Mouse (Mus musculus) embryonic facial prominence, embryonic 14.5 days (tissue): ENCODE data around the gene Nthl1. TPM values are rescaled to one million over a fixed set of nuclear protein-coding genes. Genes with fewer than 3 reads are reported as not detected.

Experiments used
- ATAC-seq: fragments of 200-750 bp; cut with Nextera tagmentation; 2 replicates; pipeline ENCODE4 v1.8.0; 2017; ENCODE audit warnings: low read depth, moderate number of reproducible peaks, moderate TSS enrichment
- DNase-seq: peaks from one replicate; pipeline ENCODE4 v3.0.0-alpha.2; 2015; ENCODE audit warnings: low spot score
- H3K27ac ChIP-seq: fragments of 300-500 bp; sonication (generic); replicated peaks from 2 replicates; pipeline ENCODE4 v1.5.1; 2014; ENCODE audit warnings: low read depth, mild to moderate bottlenecking, low read length, moderate library complexity
- H3K27me3 ChIP-seq: fragments of 300-500 bp; sonication (generic); replicated peaks from 2 replicates; pipeline ENCODE4 v1.6.1; 2014; ENCODE audit warnings: low read length; ENCODE audit not compliant: control insufficient read depth, insufficient read depth
- H3K36me3 ChIP-seq: fragments of 300-500 bp; sonication (generic); 2 replicates; pipeline ENCODE4 v1.6.1; 2014; ENCODE audit warnings: low read length, mixed read lengths; ENCODE audit not compliant: control insufficient read depth, insufficient read depth
- H3K4me1 ChIP-seq: fragments of 300-500 bp; sonication (generic); 2 replicates; pipeline ENCODE4 v1.6.1; 2014; ENCODE audit warnings: antibody characterized with exemption, low read length; ENCODE audit not compliant: control insufficient read depth, insufficient read depth
- H3K4me2 ChIP-seq: fragments of 300-500 bp; sonication (generic); 2 replicates; pipeline ENCODE4 v1.6.1; 2014; ENCODE audit warnings: low read depth, mild to moderate bottlenecking, low read length, moderate library complexity, mixed read lengths
- H3K4me3 ChIP-seq: fragments of 300-500 bp; sonication (generic); 2 replicates; pipeline ENCODE4 v1.5.1; 2014; ENCODE audit warnings: low read depth, mild to moderate bottlenecking, low read length
- H3K9ac ChIP-seq: fragments of 300-500 bp; sonication (generic); 2 replicates; pipeline ENCODE4 v1.6.1; 2014; ENCODE audit warnings: low read depth, mild to moderate bottlenecking, low read length, moderate library complexity, mixed read lengths
- H3K9me3 ChIP-seq: fragments of 300-500 bp; sonication (generic); 2 replicates; pipeline ENCODE4 v1.6.1; 2016; ENCODE audit warnings: low read length; ENCODE audit not compliant: control insufficient read depth
- WGBS: fragments of 180-500 bp; shearing (Covaris S2); extraction: QIAGEN DNeasy Blood & Tissue Kit; methylation state at CpG from one replicate; pipeline ENCODE4 v1.1.7; 2014; 5-methylcytosine and 5-hydroxymethylcytosine counted together
- polyA plus RNA-seq: library from polyadenylated mRNA; unstranded; fragments of >200 nt; fragmentation: Nextera tagmentation; extraction: Ambion mirVana; gene quantifications from 2 replicates; pipeline ENCODE4 v1.2.1, GENCODE M21; 2014

The Nthl1 gene
- polyA plus RNA-seq, 1 experiment from 2014 or later, result 16.8 TPM

DNA sequence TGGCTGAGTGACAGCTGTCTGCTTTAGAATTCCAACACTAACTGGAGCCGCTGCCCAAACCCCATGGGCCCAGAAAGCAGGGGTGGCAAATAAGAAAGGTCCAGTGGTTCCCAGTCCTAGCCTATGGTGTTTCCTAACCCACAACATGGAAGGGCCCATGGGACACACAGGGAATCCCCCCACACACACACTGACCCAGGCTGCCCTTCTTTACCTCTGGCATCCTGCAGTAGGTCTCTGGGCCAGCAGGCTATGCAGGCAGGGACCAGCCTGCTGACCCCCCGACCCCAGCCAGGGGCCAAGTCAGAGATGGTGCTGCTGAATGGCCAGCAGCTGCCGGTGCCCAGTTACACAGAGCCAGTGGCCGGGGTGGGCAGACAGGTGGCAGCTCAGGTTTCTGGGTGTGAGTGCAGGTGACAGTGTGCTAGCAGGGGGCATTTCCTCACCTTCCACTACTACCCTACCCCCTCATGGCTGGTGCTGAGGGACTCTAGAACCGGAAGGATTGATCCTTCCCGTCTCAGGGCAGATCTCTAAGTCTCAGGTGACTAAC lies 10.4 kb downstream of the Nthl1 start:
- Histone ChIP-seq H3K4me3 (no peak overlapping the region), H3K9me3 (no peaks in the 10 kb centered on the region), H3K4me1 (peaks cover 33% of the 10 kb centered on the region), H3K4me2 (no peak overlapping the region), H3K27ac (no peak overlapping the region), H3K9ac (no peak overlapping the region), H3K27me3 (no peaks in the 10 kb centered on the region), H3K36me3 (peaks cover 27% of the 10 kb centered on the region)
- DNase-seq (no peak), ATAC-seq (no peak)
- 53% methylated on average over 6 of the region's 6 CpGs for WGBS

DNA sequence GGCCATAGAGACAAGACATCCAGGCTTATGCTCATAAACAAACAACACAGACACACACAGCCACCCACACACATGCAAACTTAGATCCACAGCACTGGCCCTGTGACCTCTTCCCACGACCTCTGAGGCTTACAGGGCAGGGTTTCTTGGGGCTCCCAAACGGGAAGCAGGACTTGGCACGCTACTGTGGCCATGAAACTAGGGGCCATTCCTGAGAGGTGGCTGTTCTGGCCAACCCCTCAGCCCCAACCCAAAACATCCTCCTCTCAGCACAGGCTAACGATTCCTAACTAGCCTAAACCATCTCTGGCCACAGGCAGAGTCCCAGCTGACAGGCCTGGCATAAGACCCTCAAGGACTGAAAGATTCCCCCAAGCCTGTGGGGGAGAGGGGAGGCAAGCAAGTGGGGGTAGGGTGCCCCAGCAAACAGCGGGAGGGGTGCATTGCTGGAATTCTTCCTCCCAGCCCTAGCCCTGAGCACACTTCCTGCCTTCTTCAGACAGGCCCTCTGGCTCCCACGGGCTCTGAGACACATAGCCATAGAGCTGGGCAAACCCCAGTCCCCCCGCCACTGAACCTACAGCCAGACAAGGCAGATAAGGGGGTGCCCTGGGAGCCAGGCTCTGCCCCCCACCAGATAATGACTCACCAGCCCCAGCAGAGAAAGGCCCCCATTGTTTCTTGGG lies 11.7 kb downstream of the Nthl1 start:
- H3K4me2 ChIP-seq, result peak overlapping the region; percentile 11; the same call in 1 of the 2 replicates

DNA sequence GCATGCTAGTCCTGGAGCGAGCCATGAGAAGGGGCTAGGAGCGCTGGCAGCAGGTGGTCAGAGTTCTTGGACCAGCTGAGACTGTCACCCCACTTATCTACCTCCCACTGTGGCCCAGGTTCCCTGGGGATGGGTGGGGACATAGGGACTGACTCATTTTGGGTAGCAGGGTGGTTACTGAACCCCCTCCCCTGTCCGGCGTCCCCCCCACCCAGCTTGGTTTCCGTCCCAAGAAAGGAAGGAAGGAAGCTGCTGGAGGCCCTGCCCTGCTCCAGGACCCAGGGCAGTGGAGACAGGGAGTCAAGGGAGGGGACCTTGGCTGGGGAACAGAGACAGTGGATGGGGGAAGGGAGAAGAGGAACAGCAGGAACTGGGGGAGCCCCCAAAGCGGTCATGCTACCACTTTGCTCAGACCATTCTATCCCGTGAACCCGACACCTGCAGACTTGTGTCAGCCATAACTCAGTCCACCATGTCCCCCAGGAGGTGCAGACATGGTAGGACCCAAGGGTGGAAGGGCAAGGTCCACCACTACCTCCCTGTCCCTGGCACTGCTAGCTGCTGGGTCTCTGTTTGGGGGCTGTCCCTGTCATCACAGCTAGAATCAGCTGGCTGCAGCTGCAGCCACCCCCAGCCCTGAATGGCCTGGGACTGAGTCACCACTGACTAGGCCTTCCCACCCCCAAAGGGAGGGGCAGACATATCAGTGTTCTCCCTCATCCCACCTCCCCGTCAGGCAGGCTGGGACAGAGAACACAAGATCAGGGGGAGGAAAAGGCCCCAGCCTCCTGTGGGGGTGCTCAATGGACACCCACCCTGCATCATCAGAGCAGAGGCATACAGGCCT lies 12.6 kb downstream of the Nthl1 start:
- Histone ChIP-seq H3K4me3 (no peak overlapping the region), H3K4me1 (peaks cover 25% of the 10 kb centered on the region), H3K27me3 (no peaks in the 10 kb centered on the region), H3K9me3 (no peaks in the 10 kb centered on the region), H3K4me2 (peak overlapping the region; percentile 11; the same call in 1 of the 2 replicates), H3K36me3 (peaks cover 19% of the 10 kb centered on the region), H3K27ac (peak overlapping the region; percentile 19), H3K9ac (peak overlapping the region; percentile 11; the same call in 1 of the 2 replicates)
- WGBS, result 84% methylated on average over 8 of the region's 9 CpGs
- DNase-seq, result no peak
- no peak for ATAC-seq

More for the DNA sequence above, 11.7 kb downstream of the Nthl1 start:
- no peaks in the 10 kb centered on the region for H3K9me3 ChIP-seq
- H3K36me3 ChIP-seq, result peaks cover 22% of the 10 kb centered on the region
- no peak for DNase-seq
- no peaks in the 10 kb centered on the region for H3K27me3 ChIP-seq
- peak overlapping the region; percentile 11; the same call in 1 of the 2 replicates for H3K9ac ChIP-seq
- H3K4me1 ChIP-seq, result peaks cover 32% of the 10 kb centered on the region
- WGBS, result 27% methylated on average over 7 of the region's 7 CpGs
- H3K27ac ChIP-seq, result peak overlapping the region; percentile 19
- no peak for ATAC-seq
- H3K4me3 ChIP-seq, result no peak overlapping the region

DNA sequence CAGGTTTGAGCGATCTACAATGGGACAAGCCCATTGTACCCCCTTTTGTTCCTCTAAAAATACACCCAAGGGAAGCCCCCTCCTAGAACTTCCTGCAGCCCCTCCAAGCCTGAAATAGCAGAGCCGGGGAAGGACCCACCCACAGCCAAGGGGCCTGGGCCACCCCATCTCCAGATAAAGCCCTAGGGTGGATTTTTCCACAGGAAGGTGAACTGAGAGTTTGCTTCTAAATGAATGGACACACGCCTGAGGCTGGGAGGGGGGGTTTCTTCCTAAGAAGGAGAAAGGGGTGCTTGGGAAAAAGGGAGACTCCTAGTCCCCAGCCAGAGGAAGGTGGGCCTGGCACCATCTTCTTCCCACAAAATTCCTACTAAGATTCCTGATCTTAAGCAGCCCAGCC lies 13.4 kb downstream of the Nthl1 start:
- Histone ChIP-seq H3K36me3 (peaks cover 10% of the 10 kb centered on the region; the same call in 1 of the 2 replicates), H3K4me2 (no peak overlapping the region), H3K27ac (0 out of 2 replicates have a peak overlapping the region, but pooled peaks have one; percentile 19), H3K9ac (no peak overlapping the region), H3K9me3 (no peaks in the 10 kb centered on the region), H3K4me3 (no peak overlapping the region), H3K27me3 (no peaks in the 10 kb centered on the region), H3K4me1 (peaks cover 27% of the 10 kb centered on the region)
- WGBS, result 74% methylated on average over 3 of the region's 3 CpGs
- DNase-seq (no peak), ATAC-seq (no peak)

DNA sequence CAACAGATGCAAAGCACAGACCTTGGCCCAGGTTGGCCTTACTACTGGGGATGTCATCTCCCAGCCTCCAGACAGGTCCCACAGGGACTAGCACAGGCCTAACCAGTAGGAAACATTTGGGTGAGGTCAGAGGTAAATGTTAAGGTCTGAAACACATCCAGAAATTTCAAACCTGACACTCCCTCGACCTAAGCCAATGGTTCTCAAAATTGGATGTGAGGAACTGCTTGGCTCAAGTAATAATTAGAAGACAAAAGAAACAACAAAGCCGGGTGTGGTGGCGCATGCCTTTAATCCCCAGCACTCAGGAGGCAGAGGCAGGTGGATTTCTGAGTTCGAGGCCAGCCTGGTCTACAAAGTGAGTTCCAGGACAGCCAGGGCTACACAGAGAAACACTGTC lies 13.9 kb downstream of the Nthl1 start:
- Histone ChIP-seq H3K4me1 (peaks cover 27% of the 10 kb centered on the region), H3K9ac (no peak overlapping the region), H3K9me3 (no peaks in the 10 kb centered on the region), H3K36me3 (peaks cover 8% of the 10 kb centered on the region; the same call in 1 of the 2 replicates), H3K27ac (no peak overlapping the region), H3K4me2 (no peak overlapping the region), H3K4me3 (no peak overlapping the region), H3K27me3 (no peaks in the 10 kb centered on the region)
- no peak for DNase-seq
- ATAC-seq, result no peak
- 86% methylated on average over 4 of the region's 4 CpGs for WGBS

DNA sequence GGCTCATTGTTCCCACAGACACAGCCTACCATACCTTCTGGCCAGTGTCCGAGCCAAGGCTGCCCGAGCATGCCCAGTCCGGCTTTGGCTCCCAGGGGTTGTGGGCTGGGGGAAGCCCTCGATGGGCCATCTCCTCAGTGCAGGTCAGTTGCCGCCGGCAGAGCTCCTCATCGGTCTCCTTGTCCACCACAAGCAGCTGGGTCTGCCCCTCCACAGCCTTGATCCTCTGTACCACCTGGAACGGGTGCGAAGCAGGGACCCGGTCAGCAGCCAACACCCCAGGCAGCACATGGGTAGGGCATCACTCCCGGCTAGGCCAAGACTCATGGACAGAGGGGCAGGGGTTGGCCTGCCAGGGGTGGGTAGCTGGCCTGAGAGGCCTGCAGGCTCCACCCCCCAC lies 15.0 kb downstream of the Nthl1 start:
- Histone ChIP-seq H3K9ac (peak overlapping the region; percentile 27; the same call in 1 of the 2 replicates), H3K4me3 (no peak overlapping the region), H3K27me3 (no peaks in the 10 kb centered on the region), H3K9me3 (no peaks in the 10 kb centered on the region), H3K27ac (no peak overlapping the region), H3K4me2 (peak overlapping the region; percentile 15; the same call in 1 of the 2 replicates), H3K4me1 (peaks cover 27% of the 10 kb centered on the region), H3K36me3 (0 out of 2 replicates have a peak, but pooled peaks cover 5% of the 10 kb centered on the region)
- DNase-seq (no peak), ATAC-seq (no peak)
- 82% methylated on average over 6 of the region's 11 CpGs for WGBS

DNA sequence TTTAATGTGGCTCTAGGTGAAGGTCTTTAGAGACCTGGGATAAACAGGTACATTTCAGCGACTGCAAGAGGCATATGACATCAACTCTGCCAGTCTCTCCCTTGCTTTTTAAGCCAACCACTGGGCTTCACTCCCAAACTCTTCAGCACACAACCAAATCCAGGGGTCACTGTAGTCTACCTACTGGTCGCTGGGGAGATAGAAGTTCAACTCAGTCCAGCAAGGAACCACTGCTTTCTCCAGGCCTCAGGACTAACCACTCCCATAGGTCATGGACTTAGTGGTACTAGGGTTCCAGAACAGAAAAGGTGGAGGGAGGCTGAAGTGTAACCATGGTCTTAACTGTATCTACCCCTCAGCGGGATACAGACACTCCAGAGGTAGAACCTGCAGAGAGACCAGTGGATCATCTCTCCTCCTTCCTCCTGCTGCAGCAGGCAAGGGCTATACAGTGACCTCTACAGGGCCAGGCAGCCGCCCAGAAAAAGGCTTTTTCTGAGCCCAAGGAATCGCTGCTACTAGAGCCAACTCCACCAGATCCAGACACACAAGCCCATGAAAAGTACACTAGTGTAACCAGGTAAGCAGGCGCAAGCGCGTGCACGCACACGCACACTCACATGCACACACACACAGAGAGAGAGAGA lies 16.4 kb downstream of the Nthl1 start:
- 0 out of 2 replicates have a peak, but pooled peaks cover 5% of the 10 kb centered on the region for H3K36me3 ChIP-seq
- peak overlapping the region; percentile 87 for H3K9ac ChIP-seq
- H3K27ac ChIP-seq, result no peak overlapping the region
- no peaks in the 10 kb centered on the region for H3K9me3 ChIP-seq
- no peak for DNase-seq
- no peak for ATAC-seq
- 73% methylated on average over 10 of the region's 10 CpGs for WGBS
- H3K4me2 ChIP-seq, result peak overlapping the region; percentile 97
- no peaks in the 10 kb centered on the region for H3K27me3 ChIP-seq
- H3K4me1 ChIP-seq, result peaks cover 27% of the 10 kb centered on the region
- H3K4me3 ChIP-seq, result peak overlapping the region; percentile 87

DNA sequence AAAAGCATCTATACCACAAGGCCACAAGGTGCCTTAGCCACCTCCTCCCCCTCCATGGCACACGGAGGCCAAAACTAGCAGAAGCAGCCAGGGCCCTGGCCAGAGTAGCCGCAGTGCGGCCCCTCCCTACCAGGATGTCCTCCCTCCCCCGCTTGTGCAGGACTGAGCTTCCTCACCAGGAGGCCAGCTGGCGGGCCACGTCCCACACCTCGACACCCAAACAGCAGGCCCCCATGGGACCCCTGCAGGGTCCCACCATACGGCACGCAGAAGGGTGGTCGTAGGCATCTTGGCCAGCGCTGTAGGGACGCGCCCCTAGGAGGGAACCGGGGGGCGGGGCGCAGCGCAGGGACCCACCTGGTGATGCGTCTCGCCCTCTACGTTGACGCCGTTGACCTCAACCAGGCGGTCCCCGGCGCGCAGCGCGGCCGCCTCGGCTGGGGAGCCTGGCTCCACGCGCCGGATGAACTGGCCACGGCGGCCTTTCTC lies 17.1 kb downstream of the Nthl1 start:
- Histone ChIP-seq H3K27ac (peak overlapping the region; percentile 55), H3K4me2 (peak overlapping the region; percentile 97), H3K4me3 (peak overlapping the region; percentile 87), H3K9me3 (no peaks in the 10 kb centered on the region), H3K27me3 (no peaks in the 10 kb centered on the region), H3K4me1 (peaks cover 22% of the 10 kb centered on the region), H3K36me3 (0 out of 2 replicates have a peak, but pooled peaks cover 5% of the 10 kb centered on the region), H3K9ac (peak overlapping the region; percentile 87)
- 1% methylated on average over 19 of the region's 35 CpGs for WGBS
- ATAC-seq (peak; percentile 24; the same call in 1 of the 2 replicates), DNase-seq (no peak)
